Mouse (Mus musculus) gastrocnemius, adult 2 months (tissue): ENCODE measurements around the gene Ankrd26. TPM values are rescaled to one million over a fixed set of nuclear protein-coding genes. Genes with fewer than 3 reads are reported as not detected.
"Not testable (repeated sequence)": the region's sequence is repeated elsewhere in the genome, so short reads cannot be mapped to it uniquely, and the experiment has no call there.

Experiments
- DNase-seq: peaks from one replicate; pipeline ENCODE4 v3.0.0; 2022
- H3K27ac ChIP-seq: fragments of 200-600 bp; 2 replicates; pipeline ENCODE4 v1.8.1; 2022; ENCODE audit warnings: mild to moderate bottlenecking
- H3K4me3 ChIP-seq: fragments of 200-600 bp; 2 replicates; pipeline ENCODE4 v1.8.1; 2022; ENCODE audit warnings: mild to moderate bottlenecking, moderate library complexity
- CTCF ChIP-seq: fragments of 200-600 bp; IDR thresholded peaks from 2 replicates; pipeline ENCODE4 v1.8.1; 2022; ENCODE audit warnings: antibody characterized with exemption, mild to moderate bottlenecking, moderate library complexity
- intact Hi-C: fragments of 180-260 bp; cut with DNase I; formaldehyde crosslinking; loops from one replicate; pipeline ENCODE4 v1.15.1; 2025
- long read RNA-seq, 2 experiments: library from polyadenylated mRNA; stranded (forward); transcript quantifications; one replicate each; pipeline ENCODE4 v2.0.0; 2021
- total RNA-seq, 2 experiments: library from RNA; stranded (reverse); gene quantifications; 2 replicates each; pipeline ENCODE4 v1.2.3; 2021

Ankrd26 gene
- total RNA-seq = 1 to 10 TPM; 2.0 to 3.6 TPM
- long read RNA-seq, experiment 1, partial matches to known transcripts = 0 of 1 reads
- long read RNA-seq, experiment 1, other reads (novel, unspliced or antisense) = 1 of 1 reads
- long read RNA-seq, experiment 2, partial matches to known transcripts = 0 of 1 reads
- long read RNA-seq, experiment 2, other reads (novel, unspliced or antisense) = 1 of 1 reads

DNA sequence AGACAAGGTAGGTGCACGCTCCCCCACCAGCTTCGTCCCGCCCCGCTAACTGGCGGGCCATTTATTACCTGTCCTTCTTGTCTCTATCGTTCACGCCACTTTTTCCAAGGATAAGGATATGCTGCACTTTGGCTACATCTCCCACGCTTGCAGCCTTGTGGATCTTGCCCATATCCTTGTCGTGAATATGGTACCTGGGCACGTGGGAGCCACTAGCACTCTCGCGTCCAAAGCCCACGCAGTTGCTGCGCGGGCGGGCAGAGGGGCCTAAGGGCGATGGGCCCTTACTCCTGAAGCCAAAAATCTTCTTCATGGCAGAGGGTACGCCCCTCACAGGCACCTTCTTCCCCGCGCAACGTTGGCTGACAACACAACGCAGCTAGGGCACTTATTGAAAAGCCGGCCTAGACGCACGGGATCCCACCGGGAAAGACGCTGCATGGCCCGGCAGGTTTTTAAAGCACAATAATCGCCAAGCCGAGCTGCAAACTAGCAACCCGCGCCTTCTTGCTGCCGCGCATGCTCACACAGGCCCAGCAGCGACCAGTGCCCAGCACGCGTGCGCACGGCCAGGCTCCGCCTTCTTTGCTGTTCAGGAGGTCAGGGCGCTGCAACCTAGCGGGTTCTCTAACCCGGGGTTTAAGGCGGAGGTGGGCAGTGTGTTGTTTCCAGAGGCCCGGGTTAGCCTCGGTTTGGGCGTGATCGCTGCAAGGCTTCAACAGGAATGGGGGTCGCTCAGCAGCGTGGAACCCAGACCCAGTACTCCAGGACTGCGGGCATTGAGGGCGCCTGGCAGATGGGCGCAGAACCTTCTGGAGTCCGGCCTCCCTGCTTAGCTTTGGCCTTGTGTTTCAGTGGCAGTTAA lies at the start of gene Ankrd26:
Gene Ankrd26 (minus strand): TSS at position 482 of the 865 bp plus-strand sequence.
- DNase-seq = peak; percentile 96
- TF ChIP-seq CTCF = no peak
- Histone ChIP-seq H3K27ac (peak within 1 kb of the TSS; percentile 89), H3K4me3 (peak within 1 kb of the TSS; percentile 84)
- intact Hi-C loops = loop anchor here (5.0 kb wide), 1 partner anchor 1930 kb away; no protein-coding TSS in a partner anchor

DNA sequence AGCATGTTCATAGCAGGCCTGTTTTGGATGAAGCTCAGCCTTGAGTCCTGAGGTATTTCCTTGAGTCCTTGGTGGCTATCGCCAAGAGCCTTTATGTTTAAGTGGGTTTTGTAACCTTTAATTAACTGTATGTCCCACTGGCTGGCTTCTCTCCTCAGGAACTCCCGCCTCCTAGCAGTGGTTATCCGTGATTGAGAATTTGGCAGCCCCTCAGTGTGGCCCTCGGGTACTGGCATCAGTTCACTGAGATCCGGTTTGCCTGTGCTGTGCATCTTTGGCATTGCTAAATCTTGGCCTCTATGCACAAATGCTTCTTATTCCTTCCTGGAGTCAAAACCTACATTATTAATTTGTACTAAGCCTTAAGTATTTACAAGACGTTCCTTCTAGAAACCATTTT lies 46.9 kb upstream of the Ankrd26 start:
- no peak overlapping the region for H3K4me3 ChIP-seq
- no peak for DNase-seq
- intact Hi-C loops = no loop called here
- no peak for TF ChIP-seq CTCF
- H3K27ac ChIP-seq = no peak overlapping the region

DNA sequence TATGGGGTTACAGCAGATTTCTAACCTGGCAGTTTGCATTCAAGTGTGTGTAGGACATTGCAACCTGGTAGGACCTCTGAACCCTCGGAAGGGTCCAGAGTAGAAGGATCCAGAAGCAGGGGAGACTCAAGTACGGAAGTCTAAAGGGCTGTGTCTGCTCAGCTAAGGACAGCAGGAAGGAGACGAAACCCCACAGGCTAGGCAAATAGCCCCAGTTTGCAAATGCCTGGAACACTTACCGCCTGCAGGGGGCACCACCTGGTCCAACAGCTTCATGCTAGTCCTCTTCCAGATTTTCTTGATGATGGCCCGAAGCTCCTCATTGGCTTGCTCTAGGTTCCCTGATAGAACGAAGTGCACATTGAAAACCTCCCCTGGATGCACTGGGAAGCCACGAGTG lies 43.9 kb upstream of the Ankrd26 start:
- H3K27ac ChIP-seq = no peak overlapping the region
- DNase-seq = no peak
- H3K4me3 ChIP-seq = no peak overlapping the region
- intact Hi-C loops = no loop called here
- peak; percentile 22; the same call in 1 of the 2 replicates for TF ChIP-seq CTCF

DNA sequence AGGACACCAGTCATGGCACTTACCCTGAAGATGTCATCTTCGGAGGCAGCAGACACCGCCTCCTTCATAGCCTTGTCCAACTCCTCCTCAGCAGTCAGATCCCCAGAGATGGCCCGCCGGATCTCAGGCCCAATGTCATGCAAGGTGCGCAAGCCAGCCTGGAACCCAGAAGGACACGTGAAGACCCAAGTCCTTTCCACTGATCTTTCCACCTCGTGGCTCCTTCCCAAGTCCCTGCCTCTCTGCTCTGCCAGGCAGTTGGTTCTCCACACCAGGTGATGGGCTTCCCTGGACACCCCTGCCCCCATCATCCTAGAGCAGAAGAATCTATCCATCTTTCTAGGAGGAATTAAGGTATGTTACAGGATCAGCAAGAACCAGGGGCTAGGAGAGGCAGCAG lies 41.8 kb upstream of the Ankrd26 start:
- intact Hi-C loops = no loop called here
- Histone ChIP-seq H3K27ac (no peak overlapping the region), H3K4me3 (no peak overlapping the region)
- DNase-seq = no peak
- no peak for TF ChIP-seq CTCF

DNA sequence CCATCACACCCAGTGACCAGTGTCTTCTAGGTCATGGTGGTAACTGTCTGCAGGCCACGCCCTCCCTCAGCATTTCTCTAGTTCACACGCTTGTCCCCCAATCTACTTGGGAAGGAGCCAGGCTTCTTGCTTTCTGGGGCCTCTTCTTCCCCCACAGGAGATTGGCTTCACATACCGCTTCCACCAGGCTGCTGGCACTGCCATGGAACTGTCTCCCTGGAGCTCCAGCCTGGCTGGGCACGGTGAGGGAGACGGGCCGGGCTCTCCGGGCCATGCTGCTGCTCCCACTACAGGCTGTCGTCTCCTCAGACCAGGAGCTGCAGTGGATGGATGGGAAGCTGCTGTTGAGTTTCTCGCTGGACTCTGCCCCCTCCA lies 33.6 kb upstream of the Ankrd26 start:
- intact Hi-C loops = no loop called here
- no peak for TF ChIP-seq CTCF
- Histone ChIP-seq H3K27ac (no peak overlapping the region), H3K4me3 (no peak overlapping the region)
- no peak for DNase-seq

DNA sequence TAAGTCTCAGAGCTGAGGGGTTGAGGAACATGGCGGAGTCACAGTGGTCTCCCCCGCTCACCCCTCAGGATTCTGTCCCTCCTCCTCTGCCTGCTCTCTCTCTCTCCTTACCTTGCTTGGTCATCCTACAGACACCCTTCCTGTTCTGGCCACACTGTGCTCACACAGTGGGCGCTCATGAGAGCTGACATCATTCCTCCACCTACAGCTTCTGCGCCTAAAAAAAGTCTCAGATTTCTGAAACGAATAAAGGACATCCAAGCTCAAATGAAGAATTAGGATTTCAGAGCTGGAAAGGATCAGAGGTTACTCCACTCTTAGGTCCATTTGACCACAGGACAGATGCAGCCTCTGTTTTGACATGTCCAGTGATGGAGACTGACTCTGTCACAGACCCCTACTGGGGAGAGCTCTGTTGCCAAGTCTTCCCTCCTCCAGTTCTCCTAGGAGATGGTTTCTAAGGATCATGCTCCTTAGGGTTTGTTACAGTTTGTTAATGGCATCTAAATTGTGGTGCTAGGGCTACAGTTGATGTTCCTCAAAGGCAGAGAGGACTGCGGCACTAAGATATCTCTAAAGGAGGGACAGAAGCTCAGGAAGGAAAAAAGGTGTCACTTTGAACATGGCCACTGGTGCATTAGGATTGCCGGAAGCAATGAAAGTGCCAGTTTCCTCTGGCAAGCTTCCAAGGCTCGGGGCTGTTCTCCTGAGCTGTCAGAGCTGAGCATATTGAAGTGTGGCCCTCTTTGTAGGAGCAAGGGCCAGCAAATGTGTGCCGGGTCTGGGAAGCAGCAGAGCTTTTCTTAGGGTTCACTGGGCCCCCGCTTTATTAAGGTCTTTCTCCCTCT lies 33.0 kb upstream of the Ankrd26 start:
- no peak for TF ChIP-seq CTCF
- no peak for DNase-seq
- Histone ChIP-seq H3K27ac (no peak overlapping the region), H3K4me3 (no peak overlapping the region)
- intact Hi-C loops = no loop called here

DNA sequence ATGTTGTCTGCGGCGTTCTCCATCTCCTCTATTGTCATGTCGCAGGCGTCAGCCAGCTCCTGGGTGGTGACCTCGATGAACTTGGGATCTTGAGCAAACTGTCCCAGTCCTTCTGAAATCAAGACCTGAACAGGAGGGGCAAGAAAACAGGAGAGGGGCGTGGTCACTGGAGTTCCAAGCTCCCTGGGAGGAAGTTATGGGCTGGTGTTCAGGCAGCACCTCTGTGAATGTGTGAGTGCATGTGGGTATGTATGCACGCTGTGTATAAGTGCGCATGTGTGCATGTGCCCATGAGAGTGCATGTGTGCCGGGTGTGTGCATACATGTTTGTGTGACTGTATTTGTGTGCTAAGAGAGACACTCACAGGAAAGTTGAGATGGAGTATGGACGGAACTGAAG lies 32.0 kb upstream of the Ankrd26 start:
- H3K27ac ChIP-seq = no peak overlapping the region
- no peak for DNase-seq
- no peak; the same call in 1 of the 2 replicates for TF ChIP-seq CTCF
- H3K4me3 ChIP-seq = peak overlapping the region; percentile 71
- intact Hi-C loops = no loop called here

DNA sequence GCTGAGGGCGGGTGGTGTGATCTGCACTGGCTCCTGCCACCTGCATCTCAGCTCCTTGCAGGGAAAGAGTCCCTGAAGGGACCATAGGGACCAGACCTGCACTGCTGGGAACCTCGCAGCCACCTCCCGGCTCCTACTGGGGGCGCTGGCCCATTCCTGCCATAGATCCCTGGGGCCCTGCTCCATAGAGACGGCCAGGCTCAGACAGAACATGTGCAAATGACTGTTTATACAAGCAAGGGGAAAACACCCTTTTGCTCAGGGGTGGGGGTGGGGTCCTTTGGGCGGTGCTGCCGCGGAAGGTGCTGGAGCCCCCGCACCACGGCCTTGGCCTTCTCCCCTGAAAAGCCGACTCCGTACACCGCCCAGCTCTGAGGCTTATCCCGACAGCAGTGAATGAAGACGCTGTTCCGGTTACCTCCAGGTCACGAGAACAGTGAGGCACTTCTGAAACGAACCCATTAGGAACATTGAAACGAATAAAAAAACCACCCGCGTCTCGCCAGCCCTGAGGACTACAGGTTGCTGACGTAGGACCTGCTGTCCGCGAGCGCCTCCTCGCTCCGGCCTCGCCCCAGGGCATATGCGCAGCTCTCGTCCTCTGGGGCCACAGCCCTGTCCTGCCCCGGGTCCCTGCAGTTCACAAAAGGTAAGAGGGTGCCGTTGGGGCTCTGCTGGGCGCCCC lies 31.5 kb upstream of the Ankrd26 start:
- peak overlapping the region; percentile 71 for H3K4me3 ChIP-seq
- DNase-seq = peak; percentile 56
- H3K27ac ChIP-seq = peak overlapping the region; percentile 49
- intact Hi-C loops = no loop called here
- peak; percentile 37 for TF ChIP-seq CTCF

DNA sequence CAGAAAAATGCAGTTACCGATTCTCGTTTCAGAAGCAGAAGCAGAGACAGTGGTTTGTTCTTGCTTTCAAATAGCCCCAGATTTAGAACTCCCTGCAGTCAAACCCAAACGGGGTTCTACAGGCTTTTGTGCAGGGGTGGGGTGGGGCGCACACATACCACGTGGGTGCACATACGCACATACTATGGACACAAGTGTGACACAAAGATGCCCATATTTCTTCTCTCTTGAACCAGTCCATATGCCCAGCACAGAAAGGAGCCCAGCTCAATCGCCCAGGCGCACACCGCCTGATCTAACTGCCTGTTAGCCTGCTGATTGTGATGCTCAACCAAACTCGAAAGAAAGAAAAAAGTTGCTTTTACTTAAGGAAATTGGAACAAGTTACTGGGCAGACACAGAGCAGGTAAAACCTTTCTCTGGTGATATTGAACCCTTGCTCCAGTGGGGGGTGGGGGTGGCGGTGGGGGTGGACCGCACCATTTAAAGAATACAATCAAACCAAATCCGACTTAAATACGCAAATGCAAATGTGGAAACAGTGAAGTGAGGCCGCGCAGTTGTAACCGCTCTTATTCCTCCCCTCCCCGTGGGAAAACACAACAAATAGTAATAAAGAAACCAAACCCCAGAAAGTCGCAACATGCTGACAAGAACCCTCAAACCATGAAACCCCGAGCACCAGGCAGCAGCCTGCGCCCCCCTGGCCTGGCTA lies 30.8 kb upstream of the Ankrd26 start:
- H3K4me3 ChIP-seq = peak overlapping the region; percentile 71
- TF ChIP-seq CTCF = no peak
- no peak overlapping the region for H3K27ac ChIP-seq
- intact Hi-C loops = no loop called here
- DNase-seq = no peak

DNA sequence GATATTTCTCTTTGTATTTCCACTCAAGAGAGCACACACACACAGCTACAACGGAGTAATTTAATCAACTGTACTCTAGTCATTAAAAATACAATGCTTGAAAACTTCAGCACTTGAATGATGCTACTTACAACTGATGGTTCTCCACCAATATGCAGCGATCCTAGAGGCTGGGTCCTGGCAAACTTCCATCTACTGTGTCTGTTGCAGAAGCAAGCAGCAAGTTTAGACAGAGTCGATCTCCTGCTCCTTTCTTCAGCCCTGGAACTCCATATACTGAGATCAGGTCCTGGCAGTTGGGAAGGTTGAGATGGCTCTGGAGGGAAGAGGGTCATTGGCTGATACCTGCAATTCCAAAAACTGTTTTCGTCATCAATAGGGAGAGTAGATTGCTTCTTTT lies 16.7 kb upstream of the Ankrd26 start:
- H3K4me3 ChIP-seq, DNase-seq, intact Hi-C loops, H3K27ac ChIP-seq: not testable (repeated sequence)

DNA sequence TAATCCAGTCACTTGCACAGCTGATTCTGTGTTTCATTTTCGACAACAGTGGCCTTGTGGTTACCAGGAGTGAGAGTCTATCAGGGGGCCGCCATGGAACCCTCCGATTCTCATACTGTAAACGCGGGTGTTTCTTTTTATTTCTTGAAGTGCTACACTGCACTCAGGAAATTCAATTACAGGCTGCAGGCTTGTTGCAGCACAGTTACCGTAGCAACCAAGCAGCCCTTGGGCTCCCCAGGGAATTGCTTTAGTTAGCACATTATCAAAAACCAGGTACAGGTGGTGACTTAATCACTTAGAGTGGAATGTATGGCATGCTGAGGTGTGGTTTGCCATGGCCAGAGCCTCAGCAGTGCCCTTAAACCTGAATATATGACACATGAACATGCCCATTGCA lies 12.3 kb upstream of the Ankrd26 start:
- no peak for DNase-seq
- Histone ChIP-seq H3K27ac (no peak overlapping the region), H3K4me3 (no peak overlapping the region)
- intact Hi-C loops = no loop called here
- no peak for TF ChIP-seq CTCF

DNA sequence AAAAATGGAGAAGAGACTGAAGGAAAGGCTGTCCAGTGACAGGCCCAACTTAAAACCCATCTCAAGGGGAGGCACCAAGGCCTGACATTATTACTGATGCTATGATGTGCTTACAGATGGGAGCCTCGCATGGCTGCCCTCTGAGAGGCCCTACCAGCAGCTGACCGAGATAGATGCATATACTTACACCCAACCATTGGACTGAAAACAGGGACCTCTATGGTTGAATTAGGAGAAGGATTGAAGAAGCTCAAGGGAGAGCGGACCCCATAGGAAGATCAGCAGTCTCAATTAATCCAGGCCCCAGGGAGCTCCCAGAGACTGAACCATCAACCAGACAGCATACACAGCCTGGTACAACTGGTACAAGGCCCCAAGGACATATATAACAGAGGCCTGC lies 5.8 kb upstream of the Ankrd26 start:
- no peak for TF ChIP-seq CTCF
- H3K27ac ChIP-seq = no peak overlapping the region
- intact Hi-C loops = no loop called here
- no peak for DNase-seq
- H3K4me3 ChIP-seq = no peak overlapping the region
